9 mouse cellular contexts compared by ENCODE assay signal in genomic region chr7:30394871-30395270, GRCm38 (mm10). TPM values are rescaled to one million over a fixed set of nuclear protein-coding genes. Genes with fewer than 3 reads are reported as not detected.
DNase-seq lines count a peak whose midpoint lies in the region; ATAC-seq and TF ChIP-seq lines count a peak whose summit lies in the region.
"Had no signal": no experiment of that assay in that cellular context is flagged by ENCODE, and none has a peak within 500 bp of the region (broad histone marks: within the 10 kb centered on the region; RNA-seq: fewer than 3 reads in every experiment).

No protein-coding gene starts in this region.

- H3K9me3 ChIP-seq in heart, embryonic 16.5 days (replicated peaks; ENCODE audit: control insufficient read depth, low read length) = no peaks in the 10 kb centered on the region
- no peaks in the 10 kb centered on the region for H3K9me3 ChIP-seq in heart, embryonic 11.5 days (replicated peaks; ENCODE audit: control insufficient read depth, low read length)
- no peaks in the 10 kb centered on the region for H3K9me3 ChIP-seq in MEL (replicated peaks; ENCODE audit: insufficient read depth, low read length)
- H3K9me3 ChIP-seq in forebrain, embryonic 15.5 days = no peaks in the 10 kb centered on the region

- 38% methylated on average over 2 of the region's 2 CpGs for WGBS in heart, embryonic 16.5 days
- WGBS in heart, embryonic 11.5 days (ENCODE audit: insufficient replicate concordance) = 35% methylated on average over 2 of the region's 2 CpGs
- 38% methylated on average over 2 of the region's 2 CpGs for WGBS in forebrain, embryonic 15.5 days

- H3K79me2 ChIP-seq in MEL (ENCODE audit: control insufficient read depth, insufficient read depth, low read length, poor library complexity) = no peaks in the 10 kb centered on the region

- peak; percentile 49 to 62 (median 55) for TF ChIP-seq CTCF in MEL (IDR thresholded peaks at IDR 0.05 in 2 of 3, conservative IDR thresholded peaks at IDR 0.05 in 1 of 3; ENCODE audit: control insufficient read depth in 1 of 3, insufficient read depth in 1 of 3, low read depth in 2 of 3, low read length in 3 of 3, poor library complexity in 1 of 3, severe bottlenecking in 1 of 3)

- no peak for TF ChIP-seq POLR2A in MEL (IDR thresholded peaks at IDR 0.05; ENCODE audit: control insufficient read depth in 1 of 2, insufficient read depth in 1 of 2, low read depth in 1 of 2, low read length in 2 of 2, poor library complexity in 1 of 2)

- peak; percentile 67 for TF ChIP-seq RAD21 in MEL (IDR thresholded peaks at IDR 0.05; ENCODE audit: low read depth, low read length)

- ATAC-seq in heart, embryonic 16.5 days (replicated peaks; ENCODE audit: extremely low read depth, insufficient read depth, low FRiP score) = no peak
- ATAC-seq in heart, embryonic 11.5 days (replicated peaks; ENCODE audit: insufficient number of reproducible peaks, low FRiP score, low TSS enrichment) = no peak
- no peak for ATAC-seq in erythroid progenitor cell, adult 5-6 weeks (replicated peaks; ENCODE audit: low FRiP score, poor library complexity, severe bottlenecking)
- ATAC-seq in forebrain, embryonic 15.5 days (replicated peaks) = no peak

- H3K27ac ChIP-seq in heart, embryonic 16.5 days (ENCODE audit: low read length) = peak overlapping the region; percentile 61; the same call in 1 of the 2 replicates
- H3K27ac ChIP-seq in heart, embryonic 11.5 days (ENCODE audit: low read depth, low read length) = no peak overlapping the region
- peak overlapping the region; percentile 92 for H3K27ac ChIP-seq in MEL (ENCODE audit: control insufficient read depth, low read depth, low read length)
- H3K27ac ChIP-seq in forebrain, embryonic 15.5 days (replicated peaks) = no peak overlapping the region

- H3K4me1 ChIP-seq in heart, embryonic 16.5 days (ENCODE audit: control insufficient read depth, insufficient read depth, low read length) = no peaks in the 10 kb centered on the region
- H3K4me1 ChIP-seq in heart, embryonic 11.5 days (ENCODE audit: control insufficient read depth, insufficient read depth, low read length) = no peaks in the 10 kb centered on the region
- H3K4me1 ChIP-seq in MEL (ENCODE audit: control insufficient read depth in 1 of 2, insufficient read depth in 2 of 2, low read length in 2 of 2) = peaks cover 0 to 19% of the 10 kb centered on the region in 2 experiments; a peak in 2 of 4 replicates
- H3K4me1 ChIP-seq in forebrain, embryonic 15.5 days = no peaks in the 10 kb centered on the region

- no peaks in the 10 kb centered on the region for H3K27me3 ChIP-seq in heart, embryonic 16.5 days (ENCODE audit: control insufficient read depth, insufficient read depth, low read length)
- H3K27me3 ChIP-seq in heart, embryonic 11.5 days (ENCODE audit: control insufficient read depth, insufficient read depth, low read length) = no peaks in the 10 kb centered on the region
- 0 out of 4 replicates have a peak, but pooled peaks cover 0 to 1% of the 10 kb centered on the region in 2 experiments for H3K27me3 ChIP-seq in MEL (ENCODE audit: control insufficient read depth in 1 of 2, insufficient read depth in 2 of 2, low read length in 2 of 2)
- no peaks in the 10 kb centered on the region for H3K27me3 ChIP-seq in forebrain, embryonic 15.5 days

- H3K4me3 ChIP-seq in heart, embryonic 16.5 days (ENCODE audit: low read length) = no peak overlapping the region
- H3K4me3 ChIP-seq in heart, embryonic 11.5 days (ENCODE audit: low read depth, low read length) = no peak overlapping the region
- peak overlapping the region in 1 of 2 experiments; percentile 44; a peak in 2 of 4 replicates for H3K4me3 ChIP-seq in MEL (ENCODE audit: control insufficient read depth in 1 of 2, insufficient read depth in 1 of 2, low read depth in 2 of 2, low read length in 2 of 2)
- no peak overlapping the region for H3K4me3 ChIP-seq in forebrain, embryonic 15.5 days

- DNase-seq in 416B (ENCODE audit: low read depth) (peak; percentile 89), MEL (ENCODE audit: low read depth, low spot score) (peak; percentile 73)
- peak; percentile 20 for DNase-seq in lung, postnatal 14 days
- no peak for DNase-seq in cerebellum, adult 11-12 months
- DNase-seq: gastrocnemius, postnatal 36 days had no signal

- H3K36me3 ChIP-seq in heart, embryonic 16.5 days (ENCODE audit: control insufficient read depth, insufficient read depth) = no peaks in the 10 kb centered on the region
- H3K36me3 ChIP-seq in heart, embryonic 11.5 days (ENCODE audit: control insufficient read depth, insufficient read depth, low read length) = no peaks in the 10 kb centered on the region
- no peaks in the 10 kb centered on the region; a peak in 1 of 4 replicates for H3K36me3 ChIP-seq in MEL (ENCODE audit: control insufficient read depth in 1 of 2, insufficient read depth in 2 of 2, low read length in 2 of 2)
- no peaks in the 10 kb centered on the region for H3K36me3 ChIP-seq in forebrain, embryonic 15.5 days

- no peak overlapping the region for H3K9ac ChIP-seq in heart, embryonic 16.5 days (ENCODE audit: low read length)
- H3K9ac ChIP-seq in heart, embryonic 11.5 days (ENCODE audit: low read depth, low read length) = no peak overlapping the region
- H3K9ac ChIP-seq in MEL (ENCODE audit: control insufficient read depth, low read depth, low read length, poor library complexity, severe bottlenecking) = peak overlapping the region; percentile 69
- H3K9ac ChIP-seq in forebrain, embryonic 15.5 days (replicated peaks) = no peak overlapping the region

- peak overlapping the region; percentile 36; the same call in 1 of the 2 replicates for H3K4me2 ChIP-seq in heart, embryonic 16.5 days (ENCODE audit: low read depth, low read length)
- no peak overlapping the region for H3K4me2 ChIP-seq in heart, embryonic 11.5 days
- H3K4me2 ChIP-seq in forebrain, embryonic 15.5 days (replicated peaks) = no peak overlapping the region

- no peak for TF ChIP-seq EP300 in MEL (IDR thresholded peaks at IDR 0.05; ENCODE audit: low read depth in 1 of 2, low read length in 2 of 2)

TF ChIP-seq in MEL, 35 proteins besides CTCF, POLR2A, EP300 and RAD21 (continues in another document):
- TF ChIP-seq JUND (IDR thresholded peaks at IDR 0.05; ENCODE audit: low read depth, low read length) = no peak

RNA-seq across cellular contexts. Expression of gene Tyrobp, which starts 18.7 kb away (rescaled TPM):
- polyA plus RNA-seq in heart, embryonic 16.5 days (2015; fragmentation: Nextera tagmentation; extraction: Ambion mirVana) = 32.2 and 34.7 TPM in 2 replicates
- 8.9 and 9.2 TPM in 2 replicates for polyA plus RNA-seq in heart, embryonic 11.5 days (2014; fragmentation: Nextera tagmentation; extraction: Ambion mirVana)
- 2.8 and 3.9 TPM in 2 replicates for total RNA-seq in MEL (2012; rRNA removed)
- polyA plus RNA-seq in MEL (2012; ENCODE audit: insufficient read depth in 1 of 2, insufficient read length in 2 of 2, low read depth in 1 of 2, low replicate concordance in 2 of 2, missing spikeins in 1 of 2) = 10 to 100 TPM in 1 of 2 experiments, not detected in 1; 13.6 TPM
- 243 and 282 TPM in 2 replicates for total RNA-seq in erythroid progenitor cell, adult 5-6 weeks (2015; ENCODE audit: low replicate concordance)
- 60.1 and 77.1 TPM in 2 replicates for total RNA-seq in erythroid progenitor cell, adult 5-6 weeks (2017; ENCODE audit: low replicate concordance)
- polyA plus RNA-seq in forebrain, embryonic 15.5 days (2015; fragmentation: Nextera tagmentation; extraction: Ambion mirVana) = 22.5 and 24.3 TPM in 2 replicates

RNA-seq across cellular contexts. Expression of gene Hcst, which starts 24.8 kb away (rescaled TPM):
- 2.2 and 4.6 TPM in 2 replicates for polyA plus RNA-seq in heart, embryonic 16.5 days (2015; fragmentation: Nextera tagmentation; extraction: Ambion mirVana)
- 0.53 and 0.99 TPM in 2 replicates for polyA plus RNA-seq in heart, embryonic 11.5 days (2014; fragmentation: Nextera tagmentation; extraction: Ambion mirVana)
- total RNA-seq in MEL (2012; rRNA removed) = 7.1 and 15.5 TPM in 2 replicates
- polyA plus RNA-seq in MEL (2012; ENCODE audit: insufficient read depth in 1 of 2, insufficient read length in 2 of 2, low read depth in 1 of 2, low replicate concordance in 2 of 2, missing spikeins in 1 of 2) = 10 to 100 TPM in 1 of 2 experiments, not detected in 1; 28.1 TPM
- total RNA-seq in erythroid progenitor cell, adult 5-6 weeks (2015; ENCODE audit: low replicate concordance) = 3.6 and 18.0 TPM in 2 replicates
- total RNA-seq in erythroid progenitor cell, adult 5-6 weeks (2017; ENCODE audit: low replicate concordance) = 4.1 TPM in 1 of 2 replicates, not detected in the other
- not detected in 2 replicates for polyA plus RNA-seq in forebrain, embryonic 15.5 days (2015; fragmentation: Nextera tagmentation; extraction: Ambion mirVana)

RNA-seq across cellular contexts. Expression of gene Nfkbid, which starts 26.7 kb away (rescaled TPM):
- polyA plus RNA-seq in heart, embryonic 16.5 days (2015; fragmentation: Nextera tagmentation; extraction: Ambion mirVana) = 1.7 and 1.8 TPM in 2 replicates
- polyA plus RNA-seq in heart, embryonic 11.5 days (2014; fragmentation: Nextera tagmentation; extraction: Ambion mirVana) = 1.0 and 1.4 TPM in 2 replicates
- total RNA-seq in MEL (2012; rRNA removed) = 6.2 and 7.0 TPM in 2 replicates
- 10 to 100 TPM in 1 of 2 experiments, not detected in 1; 16.7 TPM for polyA plus RNA-seq in MEL (2012; ENCODE audit: insufficient read depth in 1 of 2, insufficient read length in 2 of 2, low read depth in 1 of 2, low replicate concordance in 2 of 2, missing spikeins in 1 of 2)
- total RNA-seq in erythroid progenitor cell, adult 5-6 weeks (2015; ENCODE audit: low replicate concordance) = 7.2 and 20.1 TPM in 2 replicates
- 2.6 and 4.1 TPM in 2 replicates for total RNA-seq in erythroid progenitor cell, adult 5-6 weeks (2017; ENCODE audit: low replicate concordance)
- polyA plus RNA-seq in forebrain, embryonic 15.5 days (2015; fragmentation: Nextera tagmentation; extraction: Ambion mirVana) = 1.9 TPM in 2 replicates

RNA-seq across cellular contexts. Expression of gene Lrfn3, which starts 32.3 kb away (rescaled TPM):
- 1.2 and 1.4 TPM in 2 replicates for polyA plus RNA-seq in heart, embryonic 16.5 days (2015; fragmentation: Nextera tagmentation; extraction: Ambion mirVana)
- polyA plus RNA-seq in heart, embryonic 11.5 days (2014; fragmentation: Nextera tagmentation; extraction: Ambion mirVana) = 1.4 and 1.5 TPM in 2 replicates
- not detected in 2 replicates for total RNA-seq in MEL (2012; rRNA removed)
- not detected for polyA plus RNA-seq in MEL (2012; ENCODE audit: insufficient read depth in 1 of 2, insufficient read length in 2 of 2, low read depth in 1 of 2, low replicate concordance in 2 of 2, missing spikeins in 1 of 2)
- not detected in 2 replicates for total RNA-seq in erythroid progenitor cell, adult 5-6 weeks (2015; ENCODE audit: low replicate concordance)
- total RNA-seq in erythroid progenitor cell, adult 5-6 weeks (2017; ENCODE audit: low replicate concordance) = not detected in 2 replicates
- 11.2 and 12.3 TPM in 2 replicates for polyA plus RNA-seq in forebrain, embryonic 15.5 days (2015; fragmentation: Nextera tagmentation; extraction: Ambion mirVana)

RNA-seq across cellular contexts. Expression of gene Aplp1, which starts 50.5 kb away (rescaled TPM):
- 11.1 and 13.5 TPM in 2 replicates for polyA plus RNA-seq in heart, embryonic 16.5 days (2015; fragmentation: Nextera tagmentation; extraction: Ambion mirVana)
- 34.9 and 37.8 TPM in 2 replicates for polyA plus RNA-seq in heart, embryonic 11.5 days (2014; fragmentation: Nextera tagmentation; extraction: Ambion mirVana)
- total RNA-seq in MEL (2012; rRNA removed) = 1.5 and 1.9 TPM in 2 replicates
- polyA plus RNA-seq in MEL (2012; ENCODE audit: insufficient read depth in 1 of 2, insufficient read length in 2 of 2, low read depth in 1 of 2, low replicate concordance in 2 of 2, missing spikeins in 1 of 2) = 1 to 10 TPM in 1 of 2 experiments, not detected in 1; 7.1 TPM
- total RNA-seq in erythroid progenitor cell, adult 5-6 weeks (2015; ENCODE audit: low replicate concordance) = not detected in 2 replicates
- total RNA-seq in erythroid progenitor cell, adult 5-6 weeks (2017; ENCODE audit: low replicate concordance) = not detected in 2 replicates
- 544 and 608 TPM in 2 replicates for polyA plus RNA-seq in forebrain, embryonic 15.5 days (2015; fragmentation: Nextera tagmentation; extraction: Ambion mirVana)

Comparison
In these comparisons a context has a peak if more than half of its experiments do, and no peak if none do; other contexts are left out.
1. H3K27ac ChIP-seq: peak in heart, embryonic 16.5 days (single experiment) and MEL (single experiment); none in heart, embryonic 11.5 days (single experiment) and forebrain, embryonic 15.5 days (single experiment).